Mouse (Mus musculus) left cerebral cortex, postnatal 25 days (tissue): ENCODE measurements around the gene Tmem171. TPM values are rescaled to one million over a fixed set of nuclear protein-coding genes. Genes with fewer than 3 reads are reported as not detected.

Experiments
- DNase-seq, 2 experiments: peaks; one replicate each; pipeline ENCODE4 v3.0.0; 2022; ENCODE audit warnings: low spot score in 2 of 2, mixed read lengths in 1 of 2
- intact Hi-C: fragments of 180-260 bp; cut with DNase I; formaldehyde crosslinking; loops from one replicate; pipeline ENCODE4 v1.15.1; 2025
- total RNA-seq, 2 experiments: library from RNA; stranded (reverse); gene quantifications; 2 replicates each; pipeline ENCODE4 v1.2.3; 2021

Tmem171 gene
- total RNA-seq, 2 experiments from 2014 or later = not detected

DNA sequence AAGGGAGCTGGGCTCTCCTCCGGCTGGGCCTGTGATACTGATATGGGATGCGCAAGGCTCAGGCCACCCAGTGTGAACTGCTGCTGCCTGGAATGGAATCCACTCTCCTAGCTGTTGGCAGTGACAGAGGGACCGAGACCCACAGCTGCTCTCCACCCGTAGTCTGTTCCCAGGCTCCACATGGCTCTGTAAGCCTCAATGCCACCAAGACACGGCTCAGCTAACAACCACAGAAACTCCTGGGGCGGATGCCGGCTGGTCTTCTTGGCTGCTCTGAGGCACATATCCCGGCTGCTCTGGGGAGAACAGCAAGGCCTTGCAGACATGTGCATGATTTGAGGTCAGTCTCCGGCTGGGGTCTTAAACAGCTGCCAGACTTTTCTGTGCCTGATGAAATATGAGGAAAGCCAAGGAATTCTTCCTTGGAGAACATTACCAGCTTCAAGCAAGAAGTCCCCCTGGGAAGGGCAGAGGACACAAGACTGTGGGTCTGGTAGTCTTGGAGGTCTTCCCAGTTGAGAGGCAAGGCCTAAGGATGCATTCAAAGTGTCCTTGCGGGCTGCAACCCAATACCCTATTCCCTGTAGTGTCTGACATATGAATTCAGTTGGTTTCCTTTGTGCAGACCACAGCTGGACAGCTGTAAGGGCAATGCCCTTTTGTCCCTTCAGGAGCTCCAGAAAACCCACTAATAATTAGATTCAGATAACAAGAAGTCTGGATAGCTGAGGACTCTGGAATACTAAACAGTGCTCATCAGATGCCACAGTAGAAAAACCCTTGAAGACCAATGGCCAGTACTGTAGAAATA is 40.3 kb downstream of the Tmem171 start:
- no peak for DNase-seq
- intact Hi-C loops = no loop called here

- peak; percentile 14 to 58 for DNase-seq
- intact Hi-C loops = no loop called here
Observed at GRCm38 (mm10) chr13:98652194-98652593, 42.4 kb downstream of the Tmem171 start.

DNA sequence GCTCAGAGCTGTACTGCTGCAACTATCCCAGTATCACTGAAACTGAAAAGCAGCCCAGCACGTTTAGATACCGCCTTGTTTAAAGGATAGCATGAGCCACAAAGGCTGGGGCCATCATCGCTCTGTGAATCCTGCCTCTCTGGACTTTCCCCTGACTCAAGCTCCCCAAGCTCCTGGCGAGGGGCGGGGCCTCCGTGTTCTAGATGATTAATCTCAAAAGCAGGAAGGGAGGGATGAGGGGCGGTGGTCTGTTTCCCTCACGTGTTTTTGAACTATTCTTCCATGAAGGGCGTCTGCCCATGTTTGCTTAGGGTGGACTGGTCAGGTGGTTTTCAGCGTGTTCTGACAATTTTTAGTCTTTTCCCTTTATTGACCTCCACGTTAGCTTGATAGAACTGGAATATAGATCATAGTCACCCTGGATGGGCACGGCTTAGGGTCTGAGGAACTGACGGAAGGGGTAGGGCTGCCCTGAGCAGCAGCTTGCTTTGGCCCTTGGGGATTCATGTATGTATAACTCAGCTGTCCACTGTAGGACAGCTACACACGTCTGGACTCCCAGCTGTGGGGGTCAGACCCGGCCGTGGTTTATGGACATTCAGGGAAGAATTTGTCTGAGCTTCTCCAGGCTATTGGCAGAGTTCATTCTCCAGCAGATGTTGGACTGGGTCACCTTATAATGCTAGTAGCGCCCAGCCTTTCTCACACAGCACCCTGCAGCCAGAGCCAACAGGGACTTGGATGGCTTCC is 43.2 kb downstream of the Tmem171 start:
- intact Hi-C loops = no loop called here
- DNase-seq = no peak

- no peak for DNase-seq
- intact Hi-C loops = no loop called here
Observed at GRCm38 (mm10) chr13:98647775-98648568, 46.7 kb downstream of the Tmem171 start.

GRCm38 (mm10) chr13:98638507-98639166 is 56.0 kb downstream of the Tmem171 start:
- intact Hi-C loops = no loop called here
- DNase-seq = no peak

DNA sequence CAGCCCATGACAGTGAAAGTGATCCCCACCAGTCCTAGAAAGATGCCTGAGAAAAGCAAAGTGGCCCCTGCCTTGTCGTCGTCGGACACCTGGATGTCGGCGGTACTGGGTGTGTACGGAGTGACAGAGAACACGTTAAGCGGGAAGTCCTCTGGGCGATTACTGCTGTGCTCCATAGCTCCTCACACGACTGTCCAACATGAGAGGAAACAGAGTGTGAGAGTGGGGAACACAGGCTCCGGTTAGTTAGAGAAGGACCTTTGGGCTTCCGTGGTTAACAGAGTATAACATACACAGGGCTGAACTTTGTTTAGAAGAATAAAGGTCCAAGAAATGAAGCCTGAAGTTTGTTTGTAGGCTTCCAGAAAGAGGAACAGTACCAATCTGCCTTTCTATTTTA is 57.5 kb downstream of the Tmem171 start, which contains the start of gene Tmem174:
Gene Tmem174 (minus strand): TSS at position 266 of the 400 bp plus-strand sequence.
- DNase-seq = no peak
- intact Hi-C loops = no loop called here

GRCm38 (mm10) chr13:98636571-98636970 is 58.1 kb downstream of the Tmem171 start:
- intact Hi-C loops = no loop called here
- DNase-seq = no peak

Other genes with a start within 250 kb of the Tmem171 start
- gene Gm10320, start 202.8 kb downstream of the Tmem171 start, total RNA-seq = not detected
- gene Tmem174, start 57.4 kb downstream of the Tmem171 start, total RNA-seq = under 1 TPM in 1 of 2 experiments, not detected in 1; 0.23 TPM
- gene Fcho2, start 120.6 kb upstream of the Tmem171 start, total RNA-seq = 10 to 100 TPM; 36.8 to 43.1 TPM
- gene Tnpo1, start 231.6 kb upstream of the Tmem171 start, total RNA-seq = 10 to 100 TPM; 52.9 to 69.1 TPM